Mouse (Mus musculus) testis, postnatal 10 days (tissue): ENCODE measurements around the gene Asgr1.

Experiments
- DNase-seq: peaks from one replicate; pipeline ENCODE4 v3.0.0; 2021; ENCODE audit warnings: low spot score

Gene Asgr1

GRCm38 (mm10) chr11:70026689-70027088 lies 27.2 kb upstream of the Asgr1 start:
- peak; percentile 82 for DNase-seq

- DNase-seq = peak; percentile 71
Observed at GRCm38 (mm10) chr11:70027397-70027796, 26.5 kb upstream of the Asgr1 start.

GRCm38 (mm10) chr11:70028401-70029129 lies 25.3 kb upstream of the Asgr1 start:
- no peak for DNase-seq

GRCm38 (mm10) chr11:70029130-70029801 lies 24.6 kb upstream of the Asgr1 start:
- DNase-seq = peak; percentile 87

GRCm38 (mm10) chr11:70029829-70030550 lies 23.9 kb upstream of the Asgr1 start:
- no peak for DNase-seq

- DNase-seq = no peak
Observed at GRCm38 (mm10) chr11:70030651-70031320, 23.1 kb upstream of the Asgr1 start.

GRCm38 (mm10) chr11:70031321-70031670 lies 22.6 kb upstream of the Asgr1 start:
- no peak for DNase-seq

- DNase-seq = no peak
Observed at GRCm38 (mm10) chr11:70038174-70038573, 15.7 kb upstream of the Asgr1 start.

- DNase-seq = no peak
Observed at GRCm38 (mm10) chr11:70039631-70040030, 14.3 kb upstream of the Asgr1 start.

GRCm38 (mm10) chr11:70040184-70040583 lies 13.7 kb upstream of the Asgr1 start:
- no peak for DNase-seq

GRCm38 (mm10) chr11:70042309-70043085 lies 11.4 kb upstream of the Asgr1 start:
- DNase-seq = no peak

- no peak for DNase-seq
Observed at GRCm38 (mm10) chr11:70043665-70044064, 10.2 kb upstream of the Asgr1 start.

GRCm38 (mm10) chr11:70045435-70045834 lies 8.4 kb upstream of the Asgr1 start:
- no peak for DNase-seq

- DNase-seq = no peak
Observed at GRCm38 (mm10) chr11:70049366-70049765, 4.5 kb upstream of the Asgr1 start.

GRCm38 (mm10) chr11:70049816-70050215 lies 4.1 kb upstream of the Asgr1 start:
- DNase-seq = no peak

- no peak for DNase-seq
Observed at GRCm38 (mm10) chr11:70053156-70053555, 729 bp upstream of the Asgr1 start.

GRCm38 (mm10) chr11:70055618-70056214 lies 1.8 kb downstream of the Asgr1 start:
- peak; percentile 86 for DNase-seq

- no peak for DNase-seq
Observed at GRCm38 (mm10) chr11:70057805-70058204, 3.9 kb downstream of the Asgr1 start.

- no peak for DNase-seq
Observed at GRCm38 (mm10) chr11:70059930-70060329, 6.0 kb downstream of the Asgr1 start.

GRCm38 (mm10) chr11:70063053-70063452 lies 9.2 kb downstream of the Asgr1 start:
- DNase-seq = no peak

- DNase-seq = no peak
Observed at GRCm38 (mm10) chr11:70066701-70067100, 12.8 kb downstream of the Asgr1 start.
